Mouse (Mus musculus): ENCODE results near the gene Eml6. TPM values are rescaled to one million over a fixed set of nuclear protein-coding genes. Genes with fewer than 3 reads are reported as not detected.

The Eml6 gene
- polyA plus RNA-seq, 1 experiment from 2014 or later, result 3.6 TPM

- Histone ChIP-seq H3K4me3 (peak overlapping the region; percentile 81; the same call in 1 of the 2 replicates), H3K36me3 (no peaks in the 10 kb centered on the region), H3K9ac (replicated peaks) (no peak overlapping the region), H3K4me1 (peaks cover 34% of the 10 kb centered on the region), H3K27ac (replicated peaks) (no peak overlapping the region), H3K9me3 (no peaks in the 10 kb centered on the region), H3K4me2 (replicated peaks) (peak overlapping the region; percentile 53), H3K27me3 (no peaks in the 10 kb centered on the region)
- ATAC-seq (replicated peaks), result no peak
These were observed 331.1 kb downstream of the Eml6 start for GRCm38 (mm10) chr11:29694754-29695153.

DNA sequence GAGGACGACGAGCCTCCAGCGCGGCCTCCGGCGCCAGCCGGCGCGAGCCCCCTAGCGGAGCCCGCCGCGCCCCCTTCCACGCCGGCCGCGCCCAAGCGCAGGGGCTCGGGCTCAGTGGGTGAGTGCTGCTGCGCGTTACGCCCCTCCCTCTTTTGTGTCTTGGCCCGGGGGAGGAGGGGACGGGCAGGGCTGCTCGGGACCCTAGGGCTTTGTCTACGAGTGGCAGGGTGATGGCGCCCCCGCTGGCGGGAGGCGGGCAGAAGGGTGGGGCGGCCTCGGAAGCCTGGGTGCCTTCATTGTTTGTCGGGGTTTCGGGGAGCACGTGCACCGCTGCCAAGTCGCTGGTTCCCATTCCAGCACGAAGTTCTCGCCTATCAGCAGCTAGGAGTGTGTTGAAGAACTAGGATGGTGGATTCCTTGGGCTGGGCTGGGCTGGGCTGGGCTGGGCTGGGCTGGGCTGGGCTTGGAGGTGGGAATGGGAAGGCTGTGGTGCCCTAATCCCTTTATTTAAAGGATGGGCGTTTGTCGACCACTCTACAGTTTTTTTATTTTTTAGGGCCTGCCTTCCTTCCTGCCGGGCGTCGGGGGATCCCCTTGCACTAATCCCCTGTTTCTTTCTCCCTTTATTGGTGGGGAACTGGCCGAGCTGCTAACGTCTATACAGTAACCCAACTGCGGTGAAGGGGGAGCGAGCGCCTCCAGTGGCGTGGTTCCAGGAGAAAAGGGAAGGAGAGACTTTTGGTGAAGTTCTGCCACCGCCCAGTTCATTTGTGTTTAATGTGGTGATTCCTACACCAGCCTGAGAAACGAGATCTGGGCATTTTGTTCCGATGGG is 332.0 kb downstream of the Eml6 start:
- WGBS, result under 1% methylated on average over 50 of the region's 53 CpGs
- peak; percentile 91 for ATAC-seq (replicated peaks)
- Histone ChIP-seq H3K4me3 (peak overlapping the region; percentile 81), H3K4me2 (replicated peaks) (peak overlapping the region; percentile 53), H3K27me3 (no peaks in the 10 kb centered on the region), H3K9ac (replicated peaks) (peak overlapping the region; percentile 100), H3K27ac (replicated peaks) (peak overlapping the region; percentile 100), H3K4me1 (peaks cover 34% of the 10 kb centered on the region), H3K36me3 (no peaks in the 10 kb centered on the region), H3K9me3 (no peaks in the 10 kb centered on the region)

Other genes starting within 250 kb of the Eml6 start
- 0.37 and 0.47 TPM in 2 replicates for gene 4931440F15Rik, start 200.4 kb downstream of the Eml6 start, polyA plus RNA-seq (2015; fragmentation: Nextera tagmentation; extraction: Ambion mirVana)
- gene Sptbn1, start 242.1 kb upstream of the Eml6 start, polyA plus RNA-seq (2015; fragmentation: Nextera tagmentation; extraction: Ambion mirVana), result 125 and 134 TPM in 2 replicates